Mouse (Mus musculus) heart, adult 9 months (tissue): ENCODE results near the gene Dok3.
"Not testable (repeated sequence)": the region's sequence is repeated elsewhere in the genome, so short reads cannot be mapped to it uniquely, and the experiment has no call there.

ENCODE experiments used
- DNase-seq, 2 experiments: peaks; one replicate each; pipeline ENCODE4 v3.0.0; 2022; ENCODE audit warnings: low spot score in 2 of 2

Gene Dok3

DNA sequence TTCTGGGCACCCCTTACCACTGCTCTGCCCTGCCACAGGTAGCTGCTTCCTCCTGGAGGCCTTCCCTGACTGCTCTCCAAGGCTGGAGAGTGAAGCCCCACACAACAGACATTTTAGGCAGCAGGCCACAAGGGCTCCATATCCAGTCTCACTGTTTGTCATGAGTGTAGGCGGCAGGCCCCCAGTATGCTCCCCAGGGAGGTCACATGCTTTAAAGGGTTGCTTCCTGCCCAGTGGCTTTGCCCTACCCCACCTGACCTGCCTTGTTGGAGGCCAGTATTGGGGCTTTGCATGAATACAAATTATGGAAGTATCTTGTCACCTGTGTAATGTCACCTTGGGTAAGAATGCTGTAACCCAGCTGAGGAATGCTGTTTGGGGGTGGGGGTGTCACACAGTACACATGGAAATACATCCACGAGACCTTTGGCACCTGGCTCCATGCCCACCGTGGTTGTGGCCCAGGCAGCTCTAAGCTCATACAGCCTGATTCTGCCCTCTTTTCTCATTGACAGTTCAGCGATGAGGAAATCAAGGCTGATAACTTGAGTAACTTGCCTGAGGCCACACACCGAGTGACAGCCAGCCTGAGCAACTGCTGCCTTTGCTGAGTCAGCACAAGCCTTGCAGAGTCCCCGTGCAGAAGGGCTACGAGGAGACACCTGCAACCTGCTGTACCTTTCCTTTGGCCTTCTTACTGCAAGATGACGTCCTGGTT is at the start of gene Dok3:
TSS of gene Dok3 (minus strand) at position 99 of the 718 bp plus-strand sequence.
- DNase-seq: no peak

DNA sequence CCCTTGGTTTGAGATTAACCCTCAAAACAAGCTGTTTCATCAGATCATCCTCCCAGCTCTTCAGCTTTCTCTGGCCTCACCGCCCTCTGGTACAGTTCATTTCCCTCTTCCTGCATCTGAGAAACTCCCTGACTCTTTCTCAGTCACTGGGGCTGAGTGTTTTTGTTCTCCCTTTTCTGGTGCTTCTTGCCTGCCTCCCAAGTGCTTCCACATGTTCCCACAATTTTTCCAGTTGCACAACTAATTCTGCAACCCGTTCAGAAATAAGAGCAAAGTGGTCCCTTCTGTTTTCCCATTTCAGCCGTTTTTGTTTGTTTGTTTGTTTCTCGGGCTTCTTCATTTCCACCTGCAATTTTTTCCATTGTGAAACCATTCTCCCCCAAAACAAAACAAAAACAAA is 49.0 kb upstream of the Dok3 start:
- DNase-seq: no peak

DNA sequence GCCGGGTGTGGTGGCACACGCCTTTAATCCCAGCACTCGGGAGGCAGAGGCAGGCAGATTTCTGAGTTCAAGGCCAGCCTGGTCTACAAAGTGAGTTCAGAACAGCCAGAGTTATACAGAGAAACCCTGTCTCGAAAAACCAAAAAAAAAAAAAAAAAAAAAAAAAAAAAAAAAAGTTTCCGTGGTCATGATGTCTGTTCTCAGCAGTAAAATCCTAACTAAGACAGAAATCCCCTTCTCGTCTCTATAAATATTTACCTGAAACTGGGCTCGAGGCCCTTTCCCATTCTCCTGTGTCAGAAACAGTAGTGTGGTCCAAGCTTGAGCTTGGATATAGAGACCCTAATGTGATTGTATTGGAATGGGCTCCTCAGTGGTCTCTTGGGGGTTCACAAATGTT is 47.8 kb upstream of the Dok3 start:
- not testable (repeated sequence) for DNase-seq

DNA sequence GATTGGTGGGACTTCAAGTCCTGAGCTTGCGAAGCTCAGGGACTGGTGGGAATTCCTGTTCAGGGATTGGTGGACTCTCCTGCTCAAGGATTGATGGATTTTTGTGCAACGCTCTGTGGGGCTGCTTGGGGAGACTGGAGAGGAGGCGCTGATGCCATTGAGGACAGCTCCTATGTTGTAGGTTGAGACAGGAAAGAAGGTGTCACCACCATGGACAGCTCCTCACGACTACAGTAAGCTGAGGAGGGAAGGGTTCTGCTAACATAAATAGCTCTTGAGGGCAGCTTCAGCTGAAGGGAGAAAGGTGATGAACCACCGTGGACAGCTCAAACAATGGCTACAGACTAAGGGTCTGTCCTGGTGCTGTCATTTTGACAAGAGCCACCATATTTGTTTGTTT is 46.8 kb upstream of the Dok3 start:
- DNase-seq: no peak

DNA sequence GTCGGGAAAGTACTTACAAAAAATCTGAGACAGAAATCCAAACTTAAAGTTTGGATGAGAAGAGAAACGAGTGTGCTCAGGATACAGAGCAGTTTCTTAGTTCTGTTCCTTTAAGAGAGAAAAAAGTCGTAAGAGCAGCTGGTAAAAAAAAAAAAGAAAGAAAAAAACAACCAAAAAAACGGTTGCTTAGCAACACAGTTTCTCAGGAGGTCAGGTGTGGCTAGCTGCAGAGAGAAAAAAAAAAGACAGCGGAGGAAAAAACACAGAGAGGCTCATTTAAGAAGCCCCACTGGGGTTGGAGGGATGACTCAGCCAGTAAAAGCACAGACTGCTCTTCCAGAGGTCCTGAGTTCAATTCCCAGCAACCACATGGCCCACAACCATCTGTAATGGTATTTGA is 45.2 kb upstream of the Dok3 start:
- no peak for DNase-seq

DNA sequence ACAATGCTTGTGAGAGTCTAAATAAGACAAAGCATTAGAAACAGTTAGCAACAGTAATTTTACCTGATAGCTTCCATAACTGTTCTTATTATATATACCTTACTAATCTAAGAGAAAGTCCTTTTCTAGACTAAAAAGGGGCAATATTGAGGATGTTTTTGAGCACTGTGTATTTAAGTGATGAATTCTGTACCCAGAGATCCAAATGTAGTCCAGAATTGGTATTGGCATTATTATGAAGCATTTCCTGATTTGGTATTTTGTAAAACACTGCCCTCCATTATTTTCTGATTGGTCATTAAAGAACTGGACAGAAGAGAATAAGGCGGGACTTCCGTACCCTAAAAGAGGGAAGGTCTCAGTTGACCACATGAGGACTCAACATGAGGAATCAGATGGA is 44.3 kb upstream of the Dok3 start, which contains the start of gene Tmed9:
TSS of gene Tmed9 (plus strand) at position 301 of the 400 bp plus-strand sequence.
- no peak for DNase-seq

DNA sequence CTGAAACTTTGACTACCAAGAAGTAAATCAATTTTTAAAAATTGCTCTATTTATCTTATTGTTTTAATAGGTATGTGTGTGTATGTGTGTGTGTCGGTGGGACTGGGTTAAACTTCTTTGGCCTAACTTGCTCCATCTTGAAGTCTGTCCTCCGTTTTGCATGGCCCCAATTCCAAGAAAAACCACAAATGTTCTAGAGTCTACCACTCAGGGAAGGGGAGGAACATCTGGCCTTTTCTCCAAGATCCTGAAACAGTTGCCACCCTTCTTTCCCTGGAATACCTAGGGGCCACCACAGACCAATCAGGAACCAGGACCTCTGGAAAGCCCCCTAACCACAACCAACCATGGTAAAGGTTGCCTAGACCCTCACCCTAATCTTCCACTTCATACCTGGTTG is 42.9 kb upstream of the Dok3 start:
- DNase-seq: no peak

DNA sequence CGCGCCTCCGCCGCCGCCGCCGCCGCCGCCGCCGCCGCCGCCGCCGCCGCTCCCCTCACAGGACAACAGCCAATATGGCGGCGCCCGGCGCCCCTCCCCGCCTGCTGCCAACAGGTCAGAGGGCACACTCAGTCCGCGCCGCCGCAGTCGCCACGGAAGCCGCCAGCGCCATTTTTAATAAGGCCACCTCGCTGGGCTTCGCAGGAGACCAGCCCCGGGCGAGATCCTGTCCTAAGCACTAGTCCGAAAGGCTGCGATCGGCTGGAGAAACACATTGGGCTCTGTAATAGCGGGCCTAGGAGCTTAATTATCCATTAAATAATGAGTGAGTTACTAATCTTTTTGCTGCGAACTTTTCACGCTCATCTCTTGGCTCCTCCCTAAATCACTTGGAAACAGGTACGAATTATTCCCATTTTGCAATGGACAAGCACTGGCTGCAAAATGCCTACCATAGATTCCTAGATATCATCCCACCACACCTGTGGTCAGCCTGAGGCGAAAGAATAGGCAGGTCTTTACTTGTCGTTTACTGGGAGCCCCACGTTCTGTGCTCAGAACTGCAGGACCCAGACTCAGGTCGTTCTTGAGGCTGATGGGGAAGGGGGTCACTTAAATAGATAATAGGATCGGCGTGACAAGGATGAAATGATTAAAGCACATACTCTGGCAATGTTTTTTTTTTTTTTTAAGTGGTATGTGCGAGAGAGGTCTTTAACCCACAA is 42.1 kb upstream of the Dok3 start, which contains the start of gene Fam193b:
TSS of gene Fam193b (minus strand) at position 94 of the 725 bp plus-strand sequence.
- DNase-seq: peak; percentile 92 to 93

DNA sequence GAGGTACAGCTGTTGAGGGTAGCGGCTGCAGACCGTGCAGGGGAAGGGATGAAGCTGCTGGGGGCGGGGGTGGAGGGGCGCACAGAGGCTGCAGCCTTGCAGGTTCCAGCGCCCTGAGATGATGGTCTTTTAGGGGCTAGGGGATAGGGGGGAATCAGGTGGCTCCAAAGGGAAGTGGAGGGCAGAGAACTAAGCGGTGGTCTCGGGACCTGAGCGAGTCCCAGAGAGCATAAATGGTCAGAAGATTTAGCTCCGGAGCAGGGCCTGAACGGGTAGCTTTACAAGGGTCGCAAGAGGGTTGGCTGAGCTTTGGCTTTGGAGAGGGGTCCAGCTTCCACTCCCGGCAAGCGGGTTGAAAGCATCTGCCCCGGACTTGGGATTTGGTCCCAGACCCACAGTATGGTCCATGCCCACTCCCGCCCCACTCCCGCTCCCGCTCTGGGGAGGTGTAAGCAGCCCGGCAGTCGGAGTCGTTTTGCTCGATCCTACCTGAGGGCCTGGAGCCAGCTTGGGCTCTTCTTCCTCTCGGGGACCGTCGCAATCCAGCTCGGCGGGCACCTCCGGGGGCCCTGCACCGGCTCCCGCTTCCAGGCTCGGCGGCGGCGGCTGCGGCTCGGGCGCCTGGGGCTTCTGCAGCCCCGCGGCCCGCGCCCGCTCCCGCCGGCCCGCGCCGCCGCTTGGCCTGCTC is 41.3 kb upstream of the Dok3 start:
- DNase-seq: peak; percentile 13 to 23

DNA sequence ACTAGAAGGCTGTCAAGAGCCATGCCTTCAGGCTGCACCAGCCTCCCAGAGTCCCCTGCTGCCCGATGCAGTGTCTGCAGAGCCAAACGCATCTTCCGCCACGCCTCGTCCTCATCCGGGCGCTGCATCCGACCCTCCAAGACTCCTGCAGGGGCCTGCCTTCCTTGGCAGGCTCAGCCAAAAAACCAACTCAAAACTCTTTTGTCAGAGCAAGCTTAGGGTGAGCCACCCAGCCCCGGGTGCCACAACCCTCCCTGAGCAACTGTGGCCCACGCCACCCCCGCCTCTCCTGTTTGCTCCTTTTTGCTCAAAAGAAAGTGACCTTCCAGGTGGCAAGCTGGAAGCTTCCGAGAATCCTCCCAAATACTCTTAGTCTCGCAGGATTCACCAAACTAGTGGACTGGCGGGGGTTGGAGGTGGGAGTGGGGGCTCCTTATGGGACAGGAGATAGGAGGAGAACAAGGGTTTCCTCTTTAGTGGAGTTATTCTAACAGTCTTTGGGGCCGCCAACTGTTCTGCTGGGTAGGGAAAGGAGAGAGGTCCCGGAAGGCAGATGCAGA is 40.7 kb upstream of the Dok3 start:
- DNase-seq: peak in 1 of 2 experiments; percentile 16

DNA sequence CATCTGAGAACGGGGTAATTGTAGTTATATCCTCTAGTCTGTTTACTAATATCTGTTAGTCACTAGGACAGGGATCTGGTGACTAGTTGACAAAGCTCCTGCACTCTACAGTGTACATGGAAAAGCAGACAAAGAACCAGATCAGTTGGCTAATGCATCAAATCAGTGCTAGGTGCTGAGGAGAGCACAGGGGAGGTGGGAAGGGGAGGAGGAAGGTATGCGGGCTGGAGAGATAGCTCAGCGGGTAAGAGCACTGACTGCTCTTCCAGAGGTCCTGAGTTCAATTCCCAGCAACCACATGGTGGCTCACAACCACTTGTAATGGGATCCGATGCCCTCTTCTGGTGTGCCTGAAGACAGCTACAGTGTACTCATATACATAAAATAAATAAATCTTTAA is 39.4 kb upstream of the Dok3 start:
- DNase-seq: not testable (repeated sequence)

DNA sequence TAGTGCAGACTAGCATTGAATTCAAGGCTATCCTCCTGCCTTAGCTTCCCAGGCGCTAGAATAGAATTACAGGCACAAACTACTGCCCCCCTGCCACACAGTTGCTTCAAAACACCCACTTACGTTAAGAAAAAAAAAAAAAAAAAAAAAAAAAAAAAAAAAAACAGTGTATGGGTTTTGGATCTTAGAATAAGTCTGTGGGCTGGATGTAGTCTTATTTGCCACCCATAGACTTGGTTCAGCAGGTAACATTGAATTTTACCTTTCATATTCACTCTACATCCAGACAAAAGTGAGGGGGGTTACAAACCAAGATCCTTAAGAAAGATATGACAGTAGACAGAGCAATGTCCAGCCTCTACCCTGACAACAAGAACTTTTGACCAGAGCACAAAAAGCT is 38.9 kb upstream of the Dok3 start:
- no peak for DNase-seq

DNA sequence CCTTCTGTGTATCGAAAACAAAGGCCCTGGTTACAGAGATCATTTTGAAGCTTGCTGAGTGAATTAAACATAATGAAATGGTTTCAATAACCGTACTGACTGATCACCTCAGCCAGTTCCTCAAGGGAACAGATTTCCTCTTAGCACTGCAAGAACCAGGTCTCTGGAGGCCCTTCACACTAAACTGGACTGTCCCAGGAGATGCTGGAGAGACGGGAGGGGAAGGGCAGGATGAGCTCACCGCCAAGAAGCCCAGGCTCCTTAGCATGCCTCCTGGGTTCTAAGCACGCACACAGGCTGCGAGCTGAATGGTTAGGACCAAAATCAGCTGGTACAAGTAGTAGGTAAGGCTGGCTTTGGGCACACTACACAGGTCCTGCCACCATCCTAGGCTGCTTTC is 37.9 kb upstream of the Dok3 start:
- DNase-seq: no peak

DNA sequence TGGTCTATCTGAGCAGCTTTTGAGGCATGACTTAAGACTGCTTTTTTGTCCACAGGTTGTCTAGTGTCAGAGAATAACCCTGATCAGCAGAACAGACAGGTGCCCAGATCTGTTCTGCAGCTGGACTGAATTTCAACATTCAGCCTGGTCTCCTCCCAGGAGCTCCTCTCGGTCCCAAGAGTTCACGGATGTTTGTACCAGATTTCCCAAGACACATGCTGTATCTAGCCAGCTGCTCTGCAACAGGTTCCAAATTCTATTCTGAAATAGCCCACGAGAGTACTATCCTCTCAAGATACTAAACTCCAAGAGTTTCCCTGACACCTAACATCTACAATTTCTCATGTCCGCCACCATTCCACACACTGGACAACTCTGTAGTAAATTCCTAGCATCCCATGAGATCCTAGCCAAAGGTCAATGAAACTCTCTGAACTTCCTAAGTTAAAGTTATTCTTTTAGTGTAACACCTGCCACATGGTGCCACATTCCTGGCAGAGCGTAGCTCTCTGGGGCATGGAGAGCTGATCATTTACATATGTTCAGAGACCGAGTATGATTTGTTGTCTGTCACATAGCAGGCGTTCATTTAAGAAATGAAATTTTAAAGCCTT is 34.3 kb upstream of the Dok3 start:
- no peak for DNase-seq

DNA sequence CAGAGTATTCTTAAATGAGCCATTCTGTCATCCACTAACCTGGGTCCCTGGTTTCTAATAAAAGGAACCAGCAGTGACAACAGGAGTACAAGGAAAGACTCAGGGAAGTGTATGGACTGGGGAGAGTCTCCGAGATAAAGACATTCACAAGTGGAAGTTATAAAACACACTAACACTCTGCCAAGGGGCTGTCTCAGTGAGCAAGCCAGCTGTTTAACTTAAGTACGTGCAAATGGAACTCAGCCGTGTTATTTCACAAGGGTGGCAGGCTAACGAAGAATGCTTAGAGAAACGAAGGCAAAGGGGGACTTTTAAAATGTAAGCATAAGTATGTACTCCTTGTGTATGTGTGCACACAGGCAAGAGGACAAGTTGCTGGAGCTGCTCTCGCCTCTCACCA is 28.4 kb upstream of the Dok3 start:
- no peak for DNase-seq

DNA sequence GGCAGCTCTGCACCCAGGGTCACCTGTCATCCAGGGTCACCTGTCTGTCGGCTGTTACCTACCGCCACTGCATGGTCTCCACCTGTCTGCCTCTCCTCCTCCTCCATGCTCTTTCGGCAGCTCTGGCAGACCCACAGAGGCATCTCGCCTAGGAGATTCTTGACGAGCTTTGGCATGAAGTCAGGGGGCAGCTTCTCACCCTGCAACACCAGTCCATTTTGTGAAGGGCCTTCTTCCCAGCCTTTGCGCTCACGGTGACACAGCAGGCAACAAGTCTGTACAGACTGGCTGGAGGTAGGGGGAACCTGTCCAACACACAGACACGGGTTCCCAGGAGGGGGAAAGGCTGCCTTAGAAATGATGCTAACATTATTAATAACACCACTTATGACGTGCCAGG is 26.8 kb upstream of the Dok3 start:
- DNase-seq: no peak

DNA sequence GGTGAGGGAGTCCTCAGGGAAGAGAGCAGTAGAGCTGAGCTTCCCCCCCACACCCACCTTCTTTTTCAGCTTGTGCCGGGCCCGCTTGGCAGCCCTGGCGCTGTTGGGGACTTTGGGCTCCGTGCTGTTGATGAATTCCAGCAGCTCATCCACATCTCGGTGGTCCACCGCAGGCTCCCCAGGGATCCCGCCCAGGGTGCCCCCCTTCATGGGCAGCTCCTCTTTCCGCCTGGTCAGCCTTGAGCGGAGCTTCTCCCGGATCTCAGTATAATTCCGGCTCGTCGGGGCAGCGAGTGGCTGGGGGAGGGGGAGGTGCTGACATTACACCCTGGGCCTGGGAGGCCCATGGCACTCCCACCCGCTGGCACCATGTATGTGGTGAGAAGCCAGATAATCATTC is 20.0 kb upstream of the Dok3 start:
- no peak for DNase-seq

DNA sequence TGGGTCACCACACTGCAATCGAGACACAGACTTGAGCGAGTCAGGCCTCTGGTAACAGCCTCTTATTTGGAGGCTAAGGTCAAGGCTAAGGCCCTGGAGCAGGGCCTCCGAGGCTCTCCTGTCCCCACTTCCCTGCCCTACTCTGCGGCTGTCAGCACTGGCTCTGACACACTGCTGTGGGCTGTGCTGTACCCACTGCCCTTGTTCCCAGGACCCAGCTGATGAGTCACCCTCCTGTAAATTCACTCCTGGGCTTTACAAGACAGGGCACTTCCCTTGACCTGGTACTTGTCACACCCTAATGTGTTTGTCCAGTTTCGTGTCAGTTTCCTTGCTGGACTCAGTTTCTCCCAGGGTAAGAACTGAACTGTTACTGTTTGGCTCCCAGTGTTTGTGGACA is 19.3 kb upstream of the Dok3 start:
- no peak for DNase-seq

DNA sequence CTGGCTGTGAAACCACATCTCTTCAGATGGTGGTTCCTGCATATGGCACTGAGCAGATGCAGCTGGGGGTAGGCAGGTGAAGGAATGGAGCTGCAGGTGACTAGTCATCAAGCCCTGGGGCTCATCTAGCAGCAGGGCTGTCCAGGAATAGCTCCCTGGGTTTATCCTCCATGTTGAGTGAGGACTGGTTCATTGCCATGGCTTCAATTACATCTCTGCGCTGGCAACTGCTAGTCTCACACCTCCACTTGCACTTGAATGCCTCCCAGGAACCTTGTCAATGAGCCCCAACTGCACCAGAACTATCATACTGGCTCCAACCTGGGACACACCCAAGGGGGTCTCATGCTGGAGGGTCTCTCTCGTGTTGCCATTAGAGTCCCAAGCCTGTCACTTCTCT is 18.8 kb upstream of the Dok3 start:
- DNase-seq: no peak

DNA sequence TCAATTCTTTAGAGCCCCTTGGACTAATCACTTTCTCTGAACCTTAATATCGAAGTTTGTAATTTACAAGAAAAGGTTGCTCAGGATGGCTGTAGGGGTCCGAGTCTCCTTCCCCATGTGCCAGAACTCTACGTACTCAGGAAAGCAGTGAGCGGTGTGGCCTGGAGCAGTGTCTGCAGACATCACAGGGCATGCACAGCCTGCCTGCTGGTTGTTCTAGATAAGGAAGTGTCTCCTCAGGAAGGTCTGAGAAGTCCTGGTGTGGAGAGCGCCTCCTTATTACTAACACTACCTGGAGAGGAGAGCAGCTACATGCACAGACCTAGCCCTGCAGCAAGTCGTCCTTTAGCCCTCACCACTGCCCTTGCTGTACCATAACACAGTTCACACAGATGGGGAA is 15.7 kb upstream of the Dok3 start:
- DNase-seq: no peak

DNA sequence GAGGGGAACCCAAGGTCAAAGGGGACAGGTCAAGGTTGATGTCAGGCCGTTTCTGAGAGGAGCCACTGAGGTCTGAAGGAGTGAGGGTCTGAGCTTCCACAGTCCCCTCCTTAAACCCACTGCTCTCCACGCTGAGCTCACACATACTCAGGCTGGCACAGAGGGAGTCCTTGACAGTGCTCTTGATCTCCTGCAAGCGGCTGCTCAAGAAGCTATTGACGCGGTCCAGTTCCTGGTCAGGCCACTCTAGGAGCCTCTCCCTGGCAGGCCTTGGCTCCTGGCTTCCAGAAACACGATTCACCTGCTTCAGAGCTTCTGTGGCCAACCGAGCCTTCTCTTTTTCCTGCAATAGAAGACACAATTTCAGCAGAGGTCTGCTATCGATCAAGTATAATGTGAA is 14.4 kb upstream of the Dok3 start:
- DNase-seq: no peak

DNA sequence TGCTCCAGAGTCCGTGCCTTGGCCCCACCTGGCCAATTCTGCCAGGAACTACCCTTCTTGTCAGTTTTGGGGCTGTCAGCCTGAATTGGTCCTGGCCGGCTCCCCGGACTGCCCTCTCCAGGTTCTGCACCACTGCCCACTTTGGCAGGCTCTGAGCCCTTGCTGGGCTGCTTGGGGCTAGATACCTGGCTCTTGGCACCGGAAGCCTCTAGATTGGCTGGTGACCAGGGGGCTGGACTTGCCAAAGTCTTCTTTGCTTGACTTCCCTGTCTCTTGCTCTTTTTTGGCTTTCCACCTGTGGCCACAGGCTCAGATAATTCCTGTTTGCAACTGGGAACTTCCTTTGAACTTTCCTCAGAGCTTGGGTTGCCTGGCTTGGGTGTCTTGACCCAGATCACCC is 13.8 kb upstream of the Dok3 start:
- no peak for DNase-seq
